Mouse (Mus musculus) adrenal gland, adult 2 months (tissue): ENCODE data around the gene Amdhd2. TPM values are rescaled to one million over a fixed set of nuclear protein-coding genes. Genes with fewer than 3 reads are reported as not detected.

Experiments used
- DNase-seq: peaks from one replicate; pipeline ENCODE4 v3.0.0; 2021
- polyA plus RNA-seq: library from polyadenylated mRNA; depleted of rRNA; stranded (reverse); fragments of >200 nt; gene quantifications from 2 replicates; pipeline ENCODE4 v1.2.3, GENCODE M21; 2012
- total RNA-seq, 2 experiments: library from RNA; stranded (reverse); gene quantifications; 2 replicates each; pipeline ENCODE4 v1.2.3; 2021

Gene Amdhd2
- total and polyA plus RNA-seq, 3 experiments, result 30.1 to 71.3 (median 42.1) TPM

DNA sequence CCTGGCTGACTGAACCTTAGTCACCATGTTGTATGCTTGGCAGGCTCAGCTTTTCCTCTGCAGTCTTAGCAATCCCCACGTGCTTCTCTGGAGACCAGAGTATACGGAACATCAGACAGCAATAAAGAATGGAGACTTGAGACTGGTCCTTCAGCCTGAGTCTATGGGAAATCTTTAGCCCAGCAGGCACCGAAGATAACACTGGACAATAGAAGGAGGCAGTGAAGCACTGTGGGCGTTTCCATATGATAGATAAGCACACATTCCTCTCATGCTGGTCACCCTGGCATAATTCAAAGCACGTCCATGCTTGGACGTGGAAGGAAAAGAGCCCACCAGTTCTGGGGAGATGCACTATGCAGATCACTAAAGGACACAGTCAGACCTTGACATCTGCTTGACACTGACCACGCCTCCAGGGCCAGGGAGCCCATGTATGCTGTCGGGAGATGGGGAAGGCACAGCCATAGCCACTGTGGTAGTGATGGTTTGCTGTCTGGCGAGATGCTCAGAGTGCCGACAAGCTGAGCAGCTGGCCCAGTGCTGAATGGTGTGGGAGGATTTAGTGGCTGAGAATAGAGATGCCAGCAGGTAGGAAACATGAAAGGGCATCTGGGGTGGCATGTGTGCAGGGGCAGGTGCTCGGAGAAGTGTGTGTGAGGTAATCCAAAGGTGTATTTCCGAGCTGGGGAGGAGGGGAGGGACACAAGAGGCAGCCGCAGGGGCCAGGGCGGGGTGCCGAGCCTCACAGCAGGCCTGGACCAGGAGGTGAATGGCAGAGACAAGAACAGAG, 33.7 kb upstream of the Amdhd2 start:
- DNase-seq, result no peak

DNA sequence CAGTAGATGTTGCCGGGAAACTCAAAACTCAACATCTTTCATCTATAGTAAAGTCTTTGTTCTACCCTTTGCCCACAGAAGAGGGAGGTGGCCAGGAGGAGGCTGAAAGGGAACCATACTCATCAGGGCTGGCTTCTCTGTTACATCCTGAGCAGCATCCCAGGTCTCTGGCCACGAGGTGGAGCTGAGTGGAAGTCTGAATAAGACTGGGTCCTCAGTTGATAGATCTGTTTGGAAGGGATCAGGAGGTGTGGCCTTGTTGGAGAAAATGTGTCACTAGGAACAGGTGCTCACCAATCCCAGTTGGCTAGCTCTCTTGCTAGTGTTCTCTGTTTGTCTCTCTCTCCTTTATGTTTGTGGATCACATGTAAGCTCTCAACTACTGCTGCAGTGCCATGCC, 31.8 kb upstream of the Amdhd2 start:
- DNase-seq, result no peak

DNA sequence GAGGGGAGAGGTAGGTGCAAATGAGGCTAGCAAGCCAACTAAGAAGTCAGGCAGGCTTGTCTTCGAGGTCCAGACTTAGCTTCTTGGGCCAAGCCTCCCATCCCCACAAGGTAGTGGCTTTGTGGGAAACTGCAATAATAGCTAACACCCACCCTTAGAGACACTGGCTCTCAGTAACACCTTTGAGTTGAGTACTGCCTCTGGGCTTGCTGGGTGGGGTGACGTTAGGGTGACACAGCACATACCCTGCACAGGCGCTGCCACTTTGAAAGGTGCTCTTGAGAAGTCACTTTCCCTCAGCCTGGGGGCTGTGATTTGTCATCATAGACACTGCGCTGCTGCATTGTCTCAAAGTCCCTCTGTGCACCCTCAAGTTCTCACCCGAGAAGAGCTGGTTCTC, 30.2 kb upstream of the Amdhd2 start:
- DNase-seq, result no peak

DNA sequence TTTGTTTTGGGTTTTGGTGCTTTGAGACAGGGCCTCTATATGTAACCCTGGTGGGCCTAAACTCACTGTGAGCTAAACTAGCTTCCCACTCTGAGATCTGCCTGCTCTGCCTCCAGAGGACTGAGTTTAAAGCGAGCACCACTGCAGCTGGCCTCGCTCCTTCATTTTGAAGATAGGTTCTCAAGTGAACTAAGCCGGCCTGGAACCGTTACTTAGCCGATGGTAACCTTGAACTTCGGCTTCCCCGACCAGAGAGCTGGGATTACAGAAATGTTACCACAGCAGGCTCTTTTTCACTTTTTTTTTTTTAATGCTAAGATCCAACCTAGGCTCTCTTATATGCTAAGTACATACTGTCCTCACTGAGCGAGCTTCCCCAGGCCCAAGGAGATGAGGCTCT, 29.7 kb upstream of the Amdhd2 start:
- peak; percentile 55 for DNase-seq

DNA sequence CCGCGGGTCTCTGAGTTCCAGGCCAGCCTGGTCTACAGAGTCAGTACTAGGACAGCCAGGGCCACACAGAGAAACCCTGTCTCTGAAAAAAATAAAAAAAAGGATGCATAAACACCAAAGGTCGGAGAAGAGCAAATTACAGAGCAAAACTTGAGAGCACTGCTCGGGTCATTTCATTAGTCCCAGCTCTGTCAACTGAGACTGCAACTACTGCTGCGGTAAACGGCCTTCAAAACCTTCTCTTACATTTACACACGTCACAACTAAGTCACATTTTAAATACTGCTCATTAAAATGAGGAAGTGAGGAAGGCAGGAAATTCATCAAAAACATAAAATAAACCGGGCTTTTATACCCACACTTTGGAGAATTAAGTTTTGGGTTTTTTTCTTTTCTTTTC, 29.3 kb upstream of the Amdhd2 start:
- DNase-seq, result no peak

DNA sequence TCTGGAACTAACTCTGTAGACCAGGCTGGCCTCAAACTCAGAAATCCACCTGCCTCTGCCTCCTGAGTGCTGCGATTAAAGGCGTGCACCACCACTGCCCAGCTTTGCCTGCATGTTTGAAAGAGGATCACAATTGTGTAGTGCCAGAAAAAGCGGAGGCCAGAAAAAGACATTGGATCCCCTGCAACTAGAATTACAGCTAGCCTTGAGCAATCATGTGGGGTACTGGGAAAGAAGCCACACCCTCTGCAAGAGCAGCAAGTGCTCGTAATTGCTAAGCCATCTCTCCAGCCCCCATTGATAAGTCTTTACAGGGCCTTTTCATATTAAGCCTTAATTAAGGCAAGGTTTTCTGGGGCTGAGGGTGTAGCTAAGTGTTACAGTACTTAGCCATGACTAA, 27.9 kb upstream of the Amdhd2 start:
- no peak for DNase-seq

DNA sequence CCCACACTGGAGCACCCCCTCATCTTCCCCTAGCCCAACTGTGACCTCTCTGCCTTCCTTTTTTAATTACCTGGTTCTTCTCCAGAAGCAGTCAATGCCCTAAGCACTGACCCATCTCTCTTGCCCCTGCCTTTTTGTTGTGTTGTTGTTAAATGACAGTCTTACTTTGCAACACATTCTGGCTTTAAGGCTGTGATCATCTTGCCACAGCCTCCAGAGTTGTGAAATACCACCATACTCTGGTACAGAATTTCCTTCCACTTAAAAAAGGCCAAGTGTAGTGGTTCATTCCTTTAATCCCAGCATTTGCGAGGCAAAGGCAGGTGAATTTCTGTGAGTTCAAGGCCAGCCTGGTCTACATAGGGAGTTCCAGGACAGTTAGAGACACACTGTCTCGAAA, 27.4 kb upstream of the Amdhd2 start:
- DNase-seq, result no peak

DNA sequence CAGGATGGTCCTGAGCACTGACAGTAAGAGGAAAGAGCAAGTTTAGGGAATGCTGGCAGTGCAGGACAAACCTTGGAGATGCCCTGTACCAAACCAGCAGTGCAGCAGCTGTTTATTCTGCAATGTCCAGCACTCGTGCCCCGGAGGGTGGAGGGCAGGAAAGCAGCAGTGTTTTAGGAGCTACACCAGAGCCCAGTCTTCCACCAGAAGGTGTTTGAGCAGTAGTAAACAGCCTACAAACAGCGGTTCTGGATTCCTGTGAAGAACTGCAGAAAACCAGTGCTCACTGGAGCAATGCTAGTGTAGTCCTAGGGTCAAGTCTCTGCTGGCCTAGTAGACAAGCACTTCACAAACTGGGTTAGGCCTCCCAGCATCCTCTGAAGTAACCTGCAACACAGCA, 10.7 kb upstream of the Amdhd2 start:
- DNase-seq, result no peak

DNA sequence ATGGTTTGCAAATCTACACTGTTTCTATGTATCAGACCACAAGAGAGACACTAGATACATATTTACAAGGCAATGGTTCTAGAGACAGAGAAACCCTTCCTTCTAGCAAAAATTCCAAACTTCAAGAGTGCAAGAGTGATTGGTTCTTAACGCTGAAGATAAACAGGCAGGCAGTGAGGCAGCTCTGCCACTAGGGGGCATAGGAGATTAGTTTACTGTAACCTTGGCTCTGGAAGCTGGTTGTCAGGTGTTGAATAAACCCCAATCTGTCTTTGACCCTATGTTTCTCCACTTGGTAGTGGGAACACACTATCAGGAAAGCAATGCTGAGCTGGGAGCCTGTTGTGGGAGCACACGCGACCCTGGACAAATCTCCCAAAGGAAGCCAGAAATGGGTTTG, 9.9 kb upstream of the Amdhd2 start:
- peak; percentile 67 for DNase-seq

DNA sequence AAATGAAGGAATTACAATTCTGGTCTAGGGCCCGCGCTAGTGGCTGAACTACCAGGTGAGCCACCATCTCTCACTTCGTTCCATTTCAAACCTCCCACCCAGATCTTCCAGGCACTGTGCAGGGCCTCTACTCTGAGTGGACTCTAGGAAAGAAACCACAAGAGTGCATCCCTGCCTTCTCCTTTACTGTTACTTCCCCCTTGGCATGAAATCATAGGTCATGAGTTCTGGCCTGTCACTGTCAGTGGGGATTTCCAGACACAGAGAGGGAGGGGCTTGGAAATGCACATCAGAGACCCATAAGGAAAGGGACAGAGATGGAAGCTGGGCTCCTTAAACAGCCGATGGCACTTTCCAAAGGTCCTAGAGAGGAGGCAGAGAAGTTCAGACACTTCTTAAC, 8.2 kb upstream of the Amdhd2 start:
- DNase-seq, result no peak

DNA sequence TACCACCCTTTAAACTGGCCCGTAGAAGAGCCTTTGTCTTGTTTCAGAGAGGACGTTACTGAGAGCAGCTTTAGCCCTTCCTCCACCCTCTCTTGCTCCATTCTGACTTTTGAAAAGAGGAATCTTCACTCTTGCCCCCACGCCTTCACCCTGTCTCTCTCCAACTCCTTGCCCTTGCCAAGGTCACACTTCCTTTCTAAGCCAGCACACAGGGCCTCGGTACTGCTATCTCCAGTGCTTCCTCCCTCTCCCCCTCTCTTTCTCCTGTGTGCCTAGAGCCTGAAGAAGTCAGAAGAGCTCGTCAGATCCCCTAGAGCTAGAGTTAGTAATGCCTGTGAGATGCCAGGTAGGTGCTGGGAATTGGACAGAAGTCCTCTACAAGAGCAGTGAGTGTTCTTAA, 7.2 kb upstream of the Amdhd2 start:
- DNase-seq, result no peak

DNA sequence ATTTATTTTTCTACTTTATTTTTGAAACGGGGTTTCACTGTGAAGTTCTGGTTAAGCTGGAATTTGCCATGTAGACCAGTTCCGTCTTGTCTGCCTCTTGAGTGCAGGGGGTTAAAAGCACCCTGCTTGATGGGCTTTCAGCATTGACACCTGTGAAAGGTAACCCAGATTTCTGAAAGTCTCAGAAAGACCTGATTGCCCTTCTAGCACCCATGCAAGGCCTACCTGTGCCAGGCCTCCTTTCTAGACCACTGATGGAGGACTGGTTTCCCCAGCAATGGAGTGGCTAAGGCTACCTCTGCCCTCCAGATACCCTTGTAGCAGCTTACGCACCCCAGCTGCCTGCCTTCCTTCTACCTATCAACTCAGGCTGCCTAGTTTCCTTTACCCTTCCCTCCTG, 6.6 kb upstream of the Amdhd2 start:
- no peak for DNase-seq

DNA sequence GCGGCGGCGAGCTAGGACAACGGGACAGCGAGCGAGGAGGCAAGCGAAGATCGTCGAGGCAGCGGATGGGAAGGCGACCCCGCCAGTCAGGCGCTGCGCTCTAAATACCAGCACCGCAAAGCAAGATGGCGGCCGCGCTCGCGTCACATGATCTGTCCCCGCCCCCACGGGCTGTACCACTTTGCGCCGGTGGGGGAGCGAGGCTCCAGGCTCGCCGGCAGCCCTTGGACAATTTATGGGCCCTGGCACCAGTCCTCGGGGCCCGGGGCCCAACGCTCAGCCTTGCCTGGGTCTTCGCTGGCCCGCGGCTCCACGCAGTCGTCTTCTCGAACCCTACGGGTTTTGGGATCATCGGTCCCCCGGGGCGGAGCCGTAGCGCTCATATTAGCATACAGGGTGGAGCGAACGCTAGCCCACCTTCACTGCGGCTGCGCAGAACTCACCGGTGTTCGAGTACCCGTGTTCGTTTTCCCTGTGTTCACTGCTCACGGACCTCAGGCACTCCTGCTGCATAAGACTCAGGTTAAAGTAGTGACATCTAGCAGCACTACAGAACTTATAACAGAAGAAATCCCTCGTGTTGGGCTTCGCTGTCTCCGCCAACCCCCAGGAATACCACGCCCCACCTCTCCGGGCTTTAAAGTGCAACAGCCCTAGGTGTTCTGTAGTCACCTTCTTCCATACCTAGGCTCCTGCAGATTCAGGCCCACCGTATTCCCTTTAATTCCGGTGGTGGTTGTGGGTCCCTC, 5.9 kb upstream of the Amdhd2 start, which contains the start of gene Atp6v0c:
Gene Atp6v0c, minus strand, starts transcription at position 386 of the 749 bp plus-strand sequence.
- DNase-seq, result peak; percentile 94

DNA sequence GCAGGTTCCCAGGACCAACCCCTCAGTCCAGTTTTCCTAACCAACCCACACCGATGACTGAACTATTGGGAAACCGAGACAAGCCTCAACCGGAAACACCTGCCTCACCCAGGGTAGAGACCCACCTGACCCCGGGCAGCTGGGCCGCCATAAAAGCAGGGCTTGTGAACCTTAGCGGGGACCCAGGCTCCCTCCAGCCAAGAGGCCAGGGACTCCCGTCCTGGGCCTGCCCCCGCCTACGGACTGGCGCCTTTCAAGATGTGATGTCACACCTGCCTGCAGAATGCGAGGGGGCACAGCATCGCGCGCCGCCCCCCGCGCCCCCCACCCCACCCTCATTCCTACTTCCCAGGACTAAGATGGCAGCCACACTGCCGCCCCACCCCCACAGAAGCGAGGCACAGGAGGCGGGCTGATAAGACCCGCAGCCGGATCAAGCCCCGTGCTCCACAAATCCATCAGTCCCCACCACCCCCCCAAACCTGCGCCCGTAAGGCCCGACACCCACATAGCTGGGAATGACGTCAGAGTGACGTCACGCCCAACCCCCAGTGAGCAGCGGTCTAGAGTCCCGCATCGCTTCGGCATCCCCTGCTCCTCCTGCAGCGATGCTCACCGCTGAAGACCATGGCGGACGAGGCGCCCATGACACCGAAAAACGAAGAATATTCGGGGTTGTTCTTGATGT, 5.2 kb upstream of the Amdhd2 start:
- peak; percentile 69 for DNase-seq

DNA sequence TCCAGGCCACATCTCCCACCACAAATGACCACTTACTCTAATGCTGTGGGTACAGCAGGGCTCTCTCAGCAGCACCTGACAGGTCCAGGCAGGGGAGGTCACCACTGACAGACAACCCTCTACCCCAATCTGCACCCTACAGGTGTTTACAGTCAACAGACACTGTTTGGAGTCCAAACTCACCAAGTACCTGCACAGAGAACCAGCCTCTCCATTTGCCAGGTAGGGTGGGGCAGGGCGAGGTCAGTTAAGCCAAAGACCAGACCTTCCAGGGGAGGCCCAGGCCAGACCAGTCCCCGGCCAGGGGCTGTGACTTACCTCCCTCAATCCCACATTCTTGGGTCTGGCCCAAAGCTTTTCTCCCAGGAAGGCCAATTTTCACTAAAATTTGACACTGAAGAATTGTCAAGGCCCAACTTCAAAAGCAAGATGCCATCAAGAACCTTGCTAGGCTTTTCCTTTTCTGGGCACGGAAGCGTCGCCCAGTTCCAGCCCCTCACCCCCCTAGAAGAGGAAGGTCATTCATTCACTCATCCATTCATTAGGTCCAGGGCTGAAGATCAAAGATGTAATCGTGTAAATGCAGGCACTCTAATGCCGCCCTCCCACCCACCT, 4.4 kb upstream of the Amdhd2 start:
- peak; percentile 57 for DNase-seq

DNA sequence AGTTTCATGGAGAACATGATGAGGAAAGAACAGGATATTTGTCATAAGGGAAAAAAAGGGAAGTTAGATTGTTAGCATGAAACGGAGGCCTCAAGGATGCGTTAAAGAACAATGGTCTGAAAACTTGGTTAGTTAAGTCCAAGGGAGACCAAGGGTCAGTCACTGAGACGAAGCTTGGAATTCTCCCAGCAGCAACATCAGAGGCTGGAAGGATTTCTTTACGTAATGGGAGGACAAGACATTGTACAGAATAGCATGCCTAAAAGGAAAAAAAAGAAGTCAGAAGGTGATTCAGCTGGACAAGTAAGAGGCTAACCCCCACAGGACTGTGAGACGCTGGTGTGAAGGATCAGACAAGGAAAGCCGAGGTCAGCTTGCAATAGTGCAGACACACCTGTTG, 3.6 kb upstream of the Amdhd2 start:
- no peak for DNase-seq

DNA sequence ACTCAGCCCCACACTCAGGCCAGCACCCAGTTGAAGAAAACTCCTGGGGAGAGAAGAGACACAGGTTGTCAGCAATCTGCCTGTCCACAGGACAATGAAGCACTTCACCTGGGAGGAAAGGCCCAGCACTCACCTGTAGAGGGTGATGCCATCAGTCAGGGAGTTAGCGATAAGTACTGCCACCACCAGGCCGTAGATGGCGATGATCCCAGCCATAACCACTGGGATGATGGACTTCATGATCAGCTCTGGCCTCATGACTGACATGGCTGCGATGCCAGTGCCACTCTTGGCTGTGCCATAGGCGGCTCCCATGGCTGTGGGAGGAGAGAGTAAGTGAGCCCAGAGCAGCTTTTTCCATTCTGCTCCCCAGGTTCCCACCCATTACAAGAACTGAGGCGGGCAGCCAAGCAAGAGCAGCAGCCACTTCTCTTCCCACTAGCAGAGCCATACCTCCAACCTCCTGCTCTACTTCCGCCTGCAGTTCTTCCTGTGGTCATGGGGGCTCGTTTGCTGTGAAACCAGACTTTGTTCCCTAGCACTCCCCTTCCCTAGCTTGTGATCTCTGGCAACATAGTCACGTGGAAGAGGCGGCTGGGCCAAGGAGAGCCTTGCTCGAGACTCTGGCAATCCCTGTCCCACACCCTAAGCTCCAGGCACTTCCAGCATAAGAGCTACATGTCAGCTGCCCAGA, 1.1 kb upstream of the Amdhd2 start:
- no peak for DNase-seq

DNA sequence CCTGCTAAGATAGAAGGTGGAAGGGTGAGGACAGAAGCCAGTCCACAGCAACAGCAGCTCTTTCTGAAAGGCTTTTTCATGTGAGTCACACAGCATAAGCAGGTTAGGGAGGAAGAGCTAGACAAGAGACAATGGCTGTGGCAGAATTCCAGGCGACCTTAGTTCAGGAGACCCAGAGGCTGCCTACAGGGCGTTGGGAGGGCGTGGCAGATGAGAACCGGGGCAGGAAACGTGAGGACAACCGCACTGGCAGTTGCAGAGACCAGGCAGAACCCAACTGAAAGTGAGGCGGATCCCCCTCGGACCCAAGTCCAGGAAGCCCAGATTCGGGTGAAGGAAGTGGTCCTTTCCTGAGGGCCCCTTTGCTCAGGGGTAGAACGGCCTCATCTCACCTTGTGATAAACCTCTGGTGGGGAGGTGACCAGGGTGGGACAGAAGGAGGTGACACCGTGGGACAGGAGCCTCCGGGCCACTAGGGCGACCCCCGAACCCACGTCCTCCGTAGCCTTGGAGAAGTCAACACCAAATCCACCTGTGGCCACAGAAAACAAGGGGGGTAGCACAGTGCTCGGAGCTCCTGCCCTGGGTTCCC, 886 bp downstream of the Amdhd2 start:
- DNase-seq, result peak; percentile 54

DNA sequence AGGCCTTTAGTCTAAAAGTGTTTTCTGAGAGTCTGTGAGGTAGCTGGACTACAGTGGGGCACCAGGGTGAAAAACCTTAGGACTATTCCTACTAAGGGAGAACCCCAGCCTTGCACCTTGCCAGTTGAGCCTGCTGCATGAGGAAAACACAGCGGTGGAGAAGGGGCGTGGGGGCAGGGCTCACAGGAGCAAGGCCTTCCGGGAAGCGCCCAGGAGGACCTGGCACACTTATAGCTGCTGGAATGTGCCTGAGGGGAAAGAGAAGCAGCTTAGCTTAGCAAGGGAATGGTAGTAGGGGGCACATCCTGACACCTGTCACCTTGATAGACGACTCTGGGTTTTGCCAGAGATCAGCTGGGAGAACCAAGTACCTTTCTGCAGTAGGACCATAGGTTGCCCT, 2.1 kb downstream of the Amdhd2 start:
- DNase-seq, result no peak

DNA sequence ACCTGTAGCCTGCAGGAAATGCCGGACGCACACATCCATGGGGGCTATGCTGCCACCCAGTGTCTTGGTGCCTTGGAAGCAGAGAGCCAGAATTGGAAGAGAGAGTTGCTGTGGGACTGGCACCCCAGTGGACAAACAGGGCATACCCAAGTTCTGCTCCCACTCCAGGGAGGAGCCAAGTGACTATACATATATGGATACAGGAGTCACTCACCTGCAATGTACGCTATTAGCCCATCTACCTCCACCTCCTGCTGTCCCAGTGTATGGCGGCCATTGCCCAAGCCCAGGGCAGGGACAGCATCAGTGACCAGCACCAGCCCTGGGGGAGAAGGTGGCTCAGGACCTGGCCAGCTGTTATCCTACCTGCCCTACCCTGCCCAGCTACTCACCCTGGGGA, 6.0 kb downstream of the Amdhd2 start:
- no peak for DNase-seq

DNA sequence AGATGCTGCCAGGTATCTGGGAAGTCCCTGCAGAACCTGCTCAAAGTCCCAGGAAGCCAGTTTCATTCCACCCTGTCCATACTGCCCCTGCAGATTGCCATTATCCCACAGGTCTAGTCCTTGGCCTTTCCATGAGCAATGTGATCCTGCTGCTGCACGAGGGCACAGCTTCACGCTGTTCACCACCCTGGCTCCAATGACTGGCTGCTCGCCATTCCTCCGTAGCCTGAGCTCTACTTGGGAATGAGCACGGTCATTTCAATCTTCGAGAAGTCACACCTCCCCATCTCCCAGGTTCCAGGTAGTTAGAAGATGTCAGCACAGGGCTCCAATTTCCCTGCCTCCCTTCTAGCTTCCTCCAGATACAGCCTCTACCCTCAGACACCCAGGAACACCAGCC, 6.4 kb downstream of the Amdhd2 start:
- DNase-seq, result no peak

DNA sequence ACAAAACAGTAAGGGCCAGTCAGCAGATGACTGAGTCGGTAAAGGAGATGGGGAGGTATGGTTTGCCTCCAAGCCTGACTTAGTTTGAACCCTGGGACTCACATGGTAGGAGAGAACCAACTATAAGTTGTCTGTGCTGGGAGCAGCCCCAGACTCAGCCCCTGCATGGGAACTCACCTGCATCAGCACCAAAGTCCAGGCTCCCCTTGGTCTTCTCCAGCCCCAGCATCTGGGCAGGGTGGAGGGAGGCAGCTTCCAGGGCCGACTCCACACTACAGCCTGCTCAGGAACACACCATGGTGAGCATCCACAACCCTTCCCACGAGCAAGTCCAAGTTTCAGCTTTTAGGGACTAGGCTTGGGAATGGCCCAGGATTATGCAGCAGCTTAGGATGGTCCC, 7.2 kb downstream of the Amdhd2 start:
- no peak for DNase-seq
